Comparison of ENCODE assay signal across 11 mouse cellular contexts in genomic region chr11:119106289-119106688, GRCm38 (mm10). TPM values are rescaled to one million over a fixed set of nuclear protein-coding genes. Genes with fewer than 3 reads are reported as not detected.
DNase-seq lines count a peak whose midpoint lies in the region; ATAC-seq and TF ChIP-seq lines count a peak whose summit lies in the region.
"Had no signal": no experiment of that assay in that cellular context is flagged by ENCODE, and none has a peak within 500 bp of the region (broad histone marks: within the 10 kb centered on the region; RNA-seq: fewer than 3 reads in every experiment).

No protein-coding gene starts in this region.

- no peaks in the 10 kb centered on the region for H3K36me3 ChIP-seq in lung, embryonic 15.5 days
- no peaks in the 10 kb centered on the region for H3K36me3 ChIP-seq in kidney, adult 2 months (ENCODE audit: control insufficient read depth, insufficient read depth, low read length)

- DNase-seq in adrenal gland, postnatal 10 days = peak; percentile 50
- DNase-seq in adrenal gland, adult 18-20 months (ENCODE audit: low spot score in 2 of 2) = no peak
- DNase-seq in lung, postnatal 10 days = no peak
- DNase-seq in kidney, adult 2 months = peak; percentile 81
- no peak for DNase-seq in cerebellum, adult 18-20 months
- DNase-seq in urinary bladder, postnatal 36 days (ENCODE audit: low spot score in 2 of 2) = no peak
- DNase-seq: cerebellum, adult 11-12 months; layer of hippocampus, adult 9-11 months had no signal

- 21% methylated on average over 6 of the region's 6 CpGs for WGBS in lung, embryonic 15.5 days
- WGBS in kidney, adult 2 months = 30% methylated on average over 6 of the region's 6 CpGs

- no peak overlapping the region for H3K9ac ChIP-seq in lung, embryonic 15.5 days

- no peak for TF ChIP-seq POLR2A in kidney, adult 2 months (IDR thresholded peaks at IDR 0.05; ENCODE audit: low read depth, low read length)

- H3K4me1 ChIP-seq in lung, embryonic 15.5 days = peaks cover 23% of the 10 kb centered on the region
- H3K4me1 ChIP-seq in kidney, adult 2 months (ENCODE audit: control insufficient read depth, insufficient read depth, low read length) = peaks cover 10% of the 10 kb centered on the region

- no peaks in the 10 kb centered on the region for H3K27me3 ChIP-seq in lung, embryonic 15.5 days
- H3K27me3 ChIP-seq in kidney, adult 2 months (replicated peaks; ENCODE audit: control insufficient read depth, insufficient read depth, low read length) = no peaks in the 10 kb centered on the region

- no peaks in the 10 kb centered on the region for H3K9me3 ChIP-seq in lung, embryonic 15.5 days

- H3K27ac ChIP-seq in lung, embryonic 15.5 days = no peak overlapping the region
- H3K27ac ChIP-seq in kidney, adult 2 months (ENCODE audit: insufficient read depth, low read depth, low read length) = peak overlapping the region; percentile 13; the same call in 1 of the 2 replicates

- no peak overlapping the region for H3K4me3 ChIP-seq in lung, embryonic 15.5 days
- H3K4me3 ChIP-seq in kidney, adult 2 months (ENCODE audit: insufficient read depth, low read depth, low read length) = no peak overlapping the region
- H3K4me3 ChIP-seq: megakaryocyte, embryonic 14.5 days had no signal

- peak; percentile 24; the same call in 1 of the 2 replicates for ATAC-seq in lung, embryonic 15.5 days (ENCODE audit: borderline replicate concordance, extremely low read depth, low FRiP score, low TSS enrichment)
- ATAC-seq in neutrophil, adult 5-6 weeks (ENCODE audit: extremely low read depth, insufficient number of reproducible peaks, low FRiP score, poor library complexity, severe bottlenecking) = 0 out of 2 replicates have a peak, but pooled peaks have one; percentile 25

- TF ChIP-seq CTCF in kidney, adult 2 months (conservative IDR thresholded peaks at IDR 0.05; ENCODE audit: insufficient read depth, insufficient read length, low read depth, low read length) = 0 out of 2 replicates have a peak, but pooled peaks have one; percentile 3

- no peak overlapping the region for H3K4me2 ChIP-seq in lung, embryonic 15.5 days

RNA-seq across cellular contexts. Expression of gene Cbx4, which starts 20.3 kb away (rescaled TPM):
- 100 to 1,000 TPM in 1 of 2 experiments, 10 to 100 TPM in 1; 52.0 to 133 TPM for total RNA-seq in adrenal gland, postnatal 10 days (2021)
- 100 to 1,000 TPM; 115 to 163 TPM for total RNA-seq in adrenal gland, adult 18-20 months (2021)
- 13.3 and 14.1 TPM in 2 replicates for polyA plus RNA-seq in lung, embryonic 15.5 days (2015; fragmentation: Nextera tagmentation; extraction: Ambion mirVana)
- 9.3 and 10.6 TPM in 2 replicates for polyA plus RNA-seq in kidney, adult 2 months (2012; rRNA removed)
- 27.6 and 31.0 TPM in 2 replicates for total RNA-seq in neutrophil, adult 5-6 weeks (2017)

Comparison
In these comparisons a context has a peak if more than half of its experiments do, and no peak if none do; other contexts are left out.
1. DNase-seq: peak in adrenal gland, postnatal 10 days (single experiment) and kidney, adult 2 months (single experiment); none in adrenal gland, adult 18-20 months (0 of 2), lung, postnatal 10 days (single experiment), cerebellum, adult 18-20 months (0 of 2) and urinary bladder, postnatal 36 days (0 of 2).